Mouse (Mus musculus) monocyte, adult 59 days (primary cell): ENCODE measurements around the gene Gm8882. TPM values are rescaled to one million over a fixed set of nuclear protein-coding genes. Genes with fewer than 3 reads are reported as not detected.

Experiments used
- total RNA-seq, 2 experiments: library from RNA; stranded (reverse); gene quantifications; one replicate each; pipeline ENCODE4 v1.2.4; 2023

The Gm8882 gene
- total RNA-seq: not detected

GRCm38 (mm10) chr6:132364034-132364433 lies at the start of gene Gm8882:
Gene Gm8882 (minus strand): TSS chr6:132364134.

GRCm38 (mm10) chr6:132314657-132315056 lies 49.3 kb downstream of the Gm8882 start, which contains the start of gene Prpmp5:
Gene Prpmp5 (minus strand): TSS chr6:132314757.

Other genes with a start within 250 kb of the Gm8882 start
- not detected for gene Prb1, start 153.6 kb downstream of the Gm8882 start, total RNA-seq
- gene Prpmp5, start 49.4 kb downstream of the Gm8882 start, total RNA-seq: not detected
- not detected for gene Prh1, start 205.7 kb upstream of the Gm8882 start, total RNA-seq
- not detected for gene Prp2, start 231.8 kb upstream of the Gm8882 start, total RNA-seq